Comparison of ENCODE assay signal across 21 mouse cellular contexts in genomic region chr10:93356122-93356521, GRCm38 (mm10). TPM values are rescaled to one million over a fixed set of nuclear protein-coding genes. Genes with fewer than 3 reads are reported as not detected.
A peak's percentile ranks its signal among the peaks of the same experiment; 100 is the strongest.
DNase-seq lines count a peak whose midpoint lies in the region; ATAC-seq lines count a peak whose summit lies in the region.
"Had no signal": no experiment of that assay in that cellular context is flagged by ENCODE, and none has a peak within 500 bp of the region (broad histone marks: within the 10 kb centered on the region; RNA-seq: fewer than 3 reads in every experiment).

No protein-coding gene starts in this region.

- peaks cover 18% of the 10 kb centered on the region for H3K4me1 ChIP-seq in hindbrain, embryonic 10.5 days (replicated peaks)
- no peaks in the 10 kb centered on the region for H3K4me1 ChIP-seq in hindbrain, embryonic 12.5 days
- H3K4me1 ChIP-seq: hindbrain, embryonic 15.5 days; midbrain, embryonic 15.5 days had no signal

- no peak overlapping the region for H3K9ac ChIP-seq in hindbrain, embryonic 12.5 days
- H3K9ac ChIP-seq: forebrain, embryonic 15.5 days; hindbrain, embryonic 15.5 days; liver, embryonic 14.5 days; midbrain, embryonic 15.5 days had no signal

- ATAC-seq in hindbrain, embryonic 12.5 days (ENCODE audit: low FRiP score): no peak
- peak; percentile 23; the same call in 1 of the 2 replicates for ATAC-seq in megakaryocyte progenitor cell, adult 5-6 weeks (replicated peaks; ENCODE audit: poor library complexity)
- ATAC-seq: forebrain, embryonic 15.5 days; intestine, postnatal 0 days; midbrain, embryonic 15.5 days had no signal

- no peaks in the 10 kb centered on the region for H3K27me3 ChIP-seq in hindbrain, embryonic 10.5 days (ENCODE audit: insufficient read depth, poor library complexity, severe bottlenecking)
- no peaks in the 10 kb centered on the region for H3K27me3 ChIP-seq in hindbrain, embryonic 12.5 days
- H3K27me3 ChIP-seq: forebrain, embryonic 15.5 days; hindbrain, embryonic 15.5 days; midbrain, embryonic 15.5 days had no signal

- peak overlapping the region; percentile 71 for H3K27ac ChIP-seq in hindbrain, embryonic 10.5 days
- H3K27ac ChIP-seq in hindbrain, embryonic 12.5 days: no peak overlapping the region
- H3K27ac ChIP-seq: forebrain, embryonic 15.5 days; hindbrain, embryonic 15.5 days; layer of hippocampus, adult 2 months; liver, embryonic 14.5 days; macrophage; midbrain, embryonic 15.5 days; stomach, postnatal 0 days had no signal

- DNase-seq in hindbrain, embryonic 10.5 days (ENCODE audit: low spot score): no peak
- peak; percentile 55 to 57 for DNase-seq in B cell, adult 2 months
- peak; percentile 31 for DNase-seq in T-cell, adult 2 months (ENCODE audit: low spot score)
- no peak for DNase-seq in neural tube, embryonic 10.5 days (ENCODE audit: extremely low spot score, low spot score)
- no peak for DNase-seq in thymus, postnatal 4 days
- no peak for DNase-seq in layer of hippocampus, adult 9-11 months
- DNase-seq: cerebellum, adult 2 months; gastrocnemius, postnatal 25 days; heart, postnatal 14 days had no signal

- 92% methylated on average over 9 of the region's 9 CpGs for WGBS in hindbrain, embryonic 10.5 days
- 88% methylated on average over 9 of the region's 9 CpGs for WGBS in hindbrain, embryonic 12.5 days

- H3K4me2 ChIP-seq in hindbrain, embryonic 12.5 days (replicated peaks): no peak overlapping the region
- H3K4me2 ChIP-seq: forebrain, embryonic 15.5 days; hindbrain, embryonic 15.5 days; midbrain, embryonic 15.5 days had no signal

- H3K9me3 ChIP-seq in hindbrain, embryonic 10.5 days: no peaks in the 10 kb centered on the region
- H3K9me3 ChIP-seq in hindbrain, embryonic 12.5 days (replicated peaks): no peaks in the 10 kb centered on the region
- H3K9me3 ChIP-seq: forebrain, embryonic 15.5 days; G1E; heart, embryonic 10.5 days; hindbrain, embryonic 15.5 days; midbrain, embryonic 15.5 days had no signal

- no peak overlapping the region for H3K4me3 ChIP-seq in hindbrain, embryonic 10.5 days
- H3K4me3 ChIP-seq in hindbrain, embryonic 12.5 days: no peak overlapping the region
- H3K4me3 ChIP-seq: forebrain, embryonic 15.5 days; heart, embryonic 10.5 days; hindbrain, embryonic 15.5 days; layer of hippocampus, adult 2 months; midbrain, embryonic 15.5 days had no signal

- no peaks in the 10 kb centered on the region for H3K36me3 ChIP-seq in hindbrain, embryonic 10.5 days
- no peaks in the 10 kb centered on the region for H3K36me3 ChIP-seq in hindbrain, embryonic 12.5 days
- H3K36me3 ChIP-seq: forebrain, embryonic 15.5 days; G1E; heart, embryonic 10.5 days; hindbrain, embryonic 15.5 days; midbrain, embryonic 15.5 days had no signal

RNA-seq across cellular contexts. Expression of gene Elk3, which starts 45.2 kb away (rescaled TPM):
- 14.8 and 15.7 TPM in 2 replicates for polyA plus RNA-seq in hindbrain, embryonic 10.5 days (2016; fragmentation: Nextera tagmentation; extraction: Ambion mirVana)
- 20.9 and 23.6 TPM in 2 replicates for polyA plus RNA-seq in hindbrain, embryonic 12.5 days (2016; fragmentation: Nextera tagmentation; extraction: Ambion mirVana)
- total RNA-seq in megakaryocyte progenitor cell, adult 5-6 weeks (2015): 27.0 and 28.4 TPM in 2 replicates
- total RNA-seq in megakaryocyte progenitor cell, adult 5-6 weeks (2017): 15.9 and 17.6 TPM in 2 replicates
- polyA plus RNA-seq: G1E had no signal

Comparison
In these comparisons a context has a peak if more than half of its experiments do, and no peak if none do; other contexts are left out.
1. DNase-seq: peak in B cell, adult 2 months (2 of 2) and T-cell, adult 2 months (single experiment); none in hindbrain, embryonic 10.5 days (single experiment), neural tube, embryonic 10.5 days (single experiment), thymus, postnatal 4 days (single experiment) and layer of hippocampus, adult 9-11 months (single experiment).